Mouse (Mus musculus): ENCODE data around the gene Ints6. TPM values are rescaled to one million over a fixed set of nuclear protein-coding genes. Genes with fewer than 3 reads are reported as not detected.

The Ints6 gene
- polyA plus RNA-seq, 1 experiment from 2014 or later, result 24.8 TPM

DNA sequence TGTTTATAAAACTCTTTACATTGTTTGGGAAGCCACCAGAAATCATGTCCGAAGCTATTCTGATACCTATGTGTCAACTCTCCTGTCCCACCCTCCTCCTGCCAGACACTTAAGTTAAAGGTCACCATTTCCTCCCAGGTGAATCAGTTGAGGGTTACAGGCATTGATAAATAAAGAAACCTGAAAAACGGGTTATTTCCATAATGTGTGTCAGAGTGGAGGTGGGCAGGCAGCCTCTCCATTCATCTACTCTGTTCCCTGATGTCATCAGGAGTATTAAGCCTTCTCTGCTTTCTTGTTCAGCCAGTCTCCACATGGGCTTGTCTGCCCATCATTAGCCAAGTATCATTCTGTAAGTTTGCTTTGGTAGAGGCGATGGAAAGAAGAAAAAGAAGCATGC is 14.1 kb upstream of the Ints6 start:
- no peak overlapping the region for H3K9ac ChIP-seq (replicated peaks)
- H3K27ac ChIP-seq (replicated peaks), result no peak overlapping the region
- H3K4me1 ChIP-seq, result no peaks in the 10 kb centered on the region
- no peak overlapping the region for H3K4me3 ChIP-seq
- no peak for ATAC-seq (ENCODE audit: low FRiP score, low read depth)
- WGBS, result 81% methylated on average over 3 of the region's 3 CpGs
- H3K9me3 ChIP-seq, result no peaks in the 10 kb centered on the region
- H3K36me3 ChIP-seq, result no peaks in the 10 kb centered on the region
- no peak overlapping the region for H3K4me2 ChIP-seq (replicated peaks)
- H3K27me3 ChIP-seq, result no peaks in the 10 kb centered on the region

GRCm38 (mm10) chr14:62774246-62774645 is 13.3 kb upstream of the Ints6 start:
- no peaks in the 10 kb centered on the region for H3K36me3 ChIP-seq
- no peaks in the 10 kb centered on the region for H3K27me3 ChIP-seq
- no peaks in the 10 kb centered on the region for H3K9me3 ChIP-seq
- no peak overlapping the region for H3K9ac ChIP-seq (replicated peaks)
- H3K4me2 ChIP-seq (replicated peaks), result no peak overlapping the region
- H3K27ac ChIP-seq (replicated peaks), result no peak overlapping the region
- no peak overlapping the region for H3K4me3 ChIP-seq
- H3K4me1 ChIP-seq, result no peaks in the 10 kb centered on the region
- 94% methylated on average over 3 of the region's 3 CpGs for WGBS
- ATAC-seq (ENCODE audit: low FRiP score, low read depth), result no peak

- H3K4me2 ChIP-seq (replicated peaks), result no peak overlapping the region
- H3K27ac ChIP-seq (replicated peaks), result no peak overlapping the region
- no peak overlapping the region for H3K9ac ChIP-seq (replicated peaks)
- no peaks in the 10 kb centered on the region for H3K36me3 ChIP-seq
- WGBS, result 84% methylated on average over 6 of the region's 6 CpGs
- no peaks in the 10 kb centered on the region for H3K4me1 ChIP-seq
- H3K4me3 ChIP-seq, result no peak overlapping the region
- no peaks in the 10 kb centered on the region for H3K9me3 ChIP-seq
- no peaks in the 10 kb centered on the region for H3K27me3 ChIP-seq
- no peak for ATAC-seq (ENCODE audit: low FRiP score, low read depth)
Observed at GRCm38 (mm10) chr14:62773766-62774165, 12.8 kb upstream of the Ints6 start.

GRCm38 (mm10) chr14:62765398-62765797 is 4.4 kb upstream of the Ints6 start:
- peaks cover 6% of the 10 kb centered on the region; the same call in 1 of the 2 replicates for H3K4me1 ChIP-seq
- no peak for ATAC-seq (ENCODE audit: low FRiP score, low read depth)
- H3K4me3 ChIP-seq, result no peak overlapping the region
- no peaks in the 10 kb centered on the region for H3K9me3 ChIP-seq
- H3K4me2 ChIP-seq (replicated peaks), result no peak overlapping the region
- H3K36me3 ChIP-seq, result no peaks in the 10 kb centered on the region
- no peak overlapping the region for H3K27ac ChIP-seq (replicated peaks)
- H3K27me3 ChIP-seq, result no peaks in the 10 kb centered on the region
- H3K9ac ChIP-seq (replicated peaks), result no peak overlapping the region
- WGBS, result 78% methylated on average over 2 of the region's 2 CpGs

DNA sequence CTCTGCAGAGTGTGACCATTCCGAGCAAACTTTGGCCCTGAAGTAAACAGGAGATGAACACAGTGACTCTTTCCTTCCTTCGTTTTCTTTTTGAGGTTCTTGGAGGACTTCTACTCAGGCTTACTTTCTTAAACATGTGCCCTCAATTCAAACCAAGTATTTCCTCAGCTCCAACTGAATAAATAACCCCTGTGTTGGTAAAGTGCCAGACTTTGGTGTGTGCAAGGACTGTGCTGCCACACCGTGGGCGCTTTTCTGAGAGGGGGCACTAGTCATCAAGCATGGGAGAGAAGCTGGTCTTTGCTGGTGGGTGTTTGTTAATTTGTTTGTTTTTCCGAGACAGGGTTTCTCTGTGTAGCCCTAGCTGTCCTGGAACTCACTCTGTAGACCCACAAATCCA is 3.4 kb upstream of the Ints6 start:
- H3K36me3 ChIP-seq, result no peaks in the 10 kb centered on the region
- 86% methylated on average over 5 of the region's 5 CpGs for WGBS
- H3K4me1 ChIP-seq, result peaks cover 7% of the 10 kb centered on the region
- H3K4me3 ChIP-seq, result no peak overlapping the region
- H3K4me2 ChIP-seq (replicated peaks), result no peak overlapping the region
- H3K9ac ChIP-seq (replicated peaks), result no peak overlapping the region
- no peaks in the 10 kb centered on the region for H3K9me3 ChIP-seq
- H3K27ac ChIP-seq (replicated peaks), result no peak overlapping the region
- no peak for ATAC-seq (ENCODE audit: low FRiP score, low read depth)
- H3K27me3 ChIP-seq, result no peaks in the 10 kb centered on the region

DNA sequence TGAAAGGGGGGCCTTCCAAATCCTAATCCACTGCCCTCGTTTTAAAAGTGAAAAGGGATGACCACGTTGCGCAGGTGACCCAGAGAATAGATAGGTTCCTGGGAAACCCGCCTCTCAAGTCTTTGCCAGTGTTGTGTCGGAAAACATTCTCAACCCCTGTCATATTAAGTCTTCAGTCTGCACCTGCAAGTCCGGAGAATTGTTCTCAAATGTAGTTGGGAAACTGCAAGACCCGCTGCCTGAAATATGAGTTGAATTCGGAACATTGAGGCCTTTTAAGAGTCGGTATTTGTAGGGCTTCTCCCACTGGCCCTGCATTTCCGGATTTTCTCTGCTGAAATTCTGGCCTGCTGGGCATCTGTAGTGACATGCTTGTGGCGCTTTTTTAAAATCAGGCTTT is 974 bp upstream of the Ints6 start:
- Histone ChIP-seq H3K4me2 (replicated peaks) (peak overlapping the region; percentile 68), H3K27me3 (no peaks in the 10 kb centered on the region), H3K9ac (replicated peaks) (peak overlapping the region; percentile 79), H3K27ac (replicated peaks) (peak overlapping the region; percentile 96), H3K4me1 (peaks cover 15% of the 10 kb centered on the region), H3K36me3 (peaks cover 8% of the 10 kb centered on the region; the same call in 1 of the 2 replicates), H3K4me3 (peak overlapping the region; percentile 89), H3K9me3 (no peaks in the 10 kb centered on the region)
- no peak for ATAC-seq (ENCODE audit: low FRiP score, low read depth)
- 3% methylated on average over 11 of the region's 11 CpGs for WGBS

DNA sequence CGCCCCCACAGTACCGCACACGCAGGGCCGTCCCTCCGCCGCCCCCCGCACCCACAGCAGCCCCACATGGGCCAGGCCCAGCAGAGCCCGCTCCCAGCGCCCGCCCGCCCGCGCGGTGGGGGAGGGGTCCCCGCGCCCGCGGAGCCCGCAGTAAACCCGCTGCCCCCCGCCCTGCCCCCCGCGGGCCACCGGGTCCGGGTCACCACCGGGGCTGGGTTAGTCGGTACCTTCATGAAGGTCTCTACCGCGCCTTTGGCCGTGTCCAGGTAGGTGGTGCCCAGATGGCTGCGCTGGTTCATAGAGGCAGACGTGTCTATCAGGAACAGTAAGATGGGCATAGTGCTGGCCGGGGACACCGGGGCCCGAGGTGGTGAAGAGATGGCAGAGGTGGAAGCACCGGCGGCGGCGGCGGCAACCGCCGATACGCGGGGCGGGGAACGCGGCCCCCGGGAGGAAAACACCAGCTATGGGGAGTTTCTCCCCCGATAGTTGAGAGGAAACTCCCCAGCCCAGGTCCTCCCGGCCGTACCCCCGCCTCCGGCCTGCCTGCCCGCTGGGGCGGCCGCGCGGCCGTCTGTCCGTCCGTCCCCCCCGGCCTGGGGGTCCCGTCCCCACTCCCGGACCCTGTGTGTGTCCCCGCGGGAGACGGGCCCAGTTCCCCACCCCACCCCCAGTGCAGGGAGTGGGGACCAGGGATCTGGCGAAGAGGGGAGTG is 491 bp downstream of the Ints6 start:
- H3K4me1 ChIP-seq, result peaks cover 15% of the 10 kb centered on the region
- H3K4me3 ChIP-seq, result peak overlapping the region; percentile 89
- H3K36me3 ChIP-seq, result peaks cover 11% of the 10 kb centered on the region
- H3K27me3 ChIP-seq, result no peaks in the 10 kb centered on the region
- WGBS, result 1% methylated on average over 49 of the region's 68 CpGs
- peak; percentile 47 for ATAC-seq (ENCODE audit: low FRiP score, low read depth)
- no peaks in the 10 kb centered on the region for H3K9me3 ChIP-seq
- peak overlapping the region; percentile 80 for H3K4me2 ChIP-seq (replicated peaks)
- peak overlapping the region; percentile 95 for H3K27ac ChIP-seq (replicated peaks)
- H3K9ac ChIP-seq (replicated peaks), result peak overlapping the region; percentile 95

GRCm38 (mm10) chr14:62759771-62760320 is 1.1 kb downstream of the Ints6 start:
- peak overlapping the region; percentile 80 for H3K4me2 ChIP-seq (replicated peaks)
- H3K4me3 ChIP-seq, result peak overlapping the region; percentile 89
- H3K4me1 ChIP-seq, result peaks cover 15% of the 10 kb centered on the region
- H3K9me3 ChIP-seq, result no peaks in the 10 kb centered on the region
- H3K27me3 ChIP-seq, result no peaks in the 10 kb centered on the region
- peaks cover 11% of the 10 kb centered on the region for H3K36me3 ChIP-seq
- H3K27ac ChIP-seq (replicated peaks), result peak overlapping the region; percentile 95
- under 1% methylated on average over 32 of the region's 38 CpGs for WGBS
- peak; percentile 47 for ATAC-seq (ENCODE audit: low FRiP score, low read depth)
- H3K9ac ChIP-seq (replicated peaks), result peak overlapping the region; percentile 95

DNA sequence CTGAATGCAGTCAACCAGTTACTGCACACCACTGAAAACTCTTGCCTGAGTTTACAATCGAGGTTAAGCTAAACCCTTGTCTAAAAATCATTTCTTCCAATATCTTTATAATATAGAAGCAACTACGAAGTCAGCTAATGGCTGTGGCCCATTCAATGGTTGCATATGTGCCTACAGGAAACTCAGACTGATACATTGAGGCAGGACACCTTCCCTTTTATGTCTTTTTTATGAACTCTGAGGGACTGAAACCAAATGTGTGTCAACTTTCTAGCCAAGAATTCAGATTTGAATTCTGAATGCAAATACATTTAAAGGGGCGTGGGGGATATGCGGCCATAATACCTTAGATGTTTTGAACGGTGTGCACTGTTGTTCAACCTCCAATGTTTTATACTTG is 2.3 kb downstream of the Ints6 start:
- Histone ChIP-seq H3K36me3 (peaks cover 13% of the 10 kb centered on the region), H3K4me3 (no peak overlapping the region), H3K27ac (replicated peaks) (no peak overlapping the region), H3K9me3 (no peaks in the 10 kb centered on the region), H3K27me3 (no peaks in the 10 kb centered on the region), H3K4me2 (replicated peaks) (peak overlapping the region; percentile 80; the same call in 1 of the 2 replicates), H3K4me1 (peaks cover 15% of the 10 kb centered on the region), H3K9ac (replicated peaks) (no peak overlapping the region)
- WGBS, result 93% methylated on average over 5 of the region's 5 CpGs
- ATAC-seq (ENCODE audit: low FRiP score, low read depth), result no peak

- H3K9ac ChIP-seq (replicated peaks), result no peak overlapping the region
- no peaks in the 10 kb centered on the region for H3K9me3 ChIP-seq
- no peaks in the 10 kb centered on the region for H3K27me3 ChIP-seq
- H3K4me2 ChIP-seq (replicated peaks), result no peak overlapping the region
- WGBS, result 91% methylated on average over 1 of the region's 1 CpGs
- no peak overlapping the region for H3K4me3 ChIP-seq
- peaks cover 17% of the 10 kb centered on the region for H3K36me3 ChIP-seq
- no peak overlapping the region for H3K27ac ChIP-seq (replicated peaks)
- no peak for ATAC-seq (ENCODE audit: low FRiP score, low read depth)
- H3K4me1 ChIP-seq, result peaks cover 9% of the 10 kb centered on the region; the same call in 1 of the 2 replicates
Observed at GRCm38 (mm10) chr14:62755095-62755640, 5.8 kb downstream of the Ints6 start.

DNA sequence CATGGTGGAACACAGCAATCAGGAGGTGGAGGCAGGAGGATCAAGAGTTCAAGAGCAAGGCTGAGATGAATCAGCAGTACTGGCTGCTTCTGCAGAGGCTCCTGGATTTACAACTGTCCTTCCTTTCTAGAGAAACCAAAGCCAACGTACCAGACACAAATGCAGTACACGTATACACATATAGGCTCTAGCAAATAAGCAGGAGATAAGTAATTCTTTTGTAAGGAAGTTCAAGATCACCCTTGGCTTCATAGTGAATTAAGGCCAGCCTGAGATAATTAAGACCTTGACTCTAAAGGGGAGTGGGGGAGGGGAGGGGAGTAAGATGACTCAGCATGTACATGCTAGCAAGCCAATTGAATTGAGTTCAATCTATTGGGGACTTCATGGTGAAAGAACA is 9.5 kb downstream of the Ints6 start:
- H3K36me3 ChIP-seq, result peaks cover 10% of the 10 kb centered on the region
- WGBS, result 92% methylated on average over 2 of the region's 2 CpGs

GRCm38 (mm10) chr14:62735646-62736045 is 25.3 kb downstream of the Ints6 start:
- H3K27me3 ChIP-seq, result no peaks in the 10 kb centered on the region
- H3K36me3 ChIP-seq, result peaks cover 12% of the 10 kb centered on the region
- no peaks in the 10 kb centered on the region for H3K9me3 ChIP-seq
- no peak overlapping the region for H3K27ac ChIP-seq (replicated peaks)
- ATAC-seq (ENCODE audit: low FRiP score, low read depth), result no peak
- no peak overlapping the region for H3K9ac ChIP-seq (replicated peaks)
- 85% methylated on average over 1 of the region's 1 CpGs for WGBS
- H3K4me2 ChIP-seq (replicated peaks), result no peak overlapping the region
- no peak overlapping the region for H3K4me3 ChIP-seq
- no peaks in the 10 kb centered on the region for H3K4me1 ChIP-seq

More for the DNA sequence above, 9.5 kb downstream of the Ints6 start:
- no peaks in the 10 kb centered on the region for H3K4me1 ChIP-seq
- no peak overlapping the region for H3K4me2 ChIP-seq (replicated peaks)
- H3K9ac ChIP-seq (replicated peaks), result no peak overlapping the region
- no peak overlapping the region for H3K4me3 ChIP-seq
- ATAC-seq (ENCODE audit: low FRiP score, low read depth), result no peak
- H3K27ac ChIP-seq (replicated peaks), result no peak overlapping the region
- no peaks in the 10 kb centered on the region for H3K27me3 ChIP-seq
- no peaks in the 10 kb centered on the region for H3K9me3 ChIP-seq
